Mouse (Mus musculus) intestine, embryonic 16.5 days (tissue): Measurements from ENCODE around the gene Tead1. TPM values are rescaled to one million over a fixed set of nuclear protein-coding genes. Genes with fewer than 3 reads are reported as not detected.

ENCODE experiments used
- ATAC-seq: fragments of 200-750 bp; cut with Nextera tagmentation; 2 replicates; pipeline ENCODE4 v1.8.0; 2017; ENCODE audit warnings: moderate TSS enrichment, moderate library complexity
- H3K27ac ChIP-seq: fragments of 300-500 bp; sonication (generic); 2 replicates; pipeline ENCODE4 v1.5.1; 2014; ENCODE audit warnings: mild to moderate bottlenecking, low read length
- H3K27me3 ChIP-seq: fragments of 300-500 bp; sonication (generic); replicated peaks from 2 replicates; pipeline ENCODE4 v1.6.1; 2014; ENCODE audit warnings: low read length, control low read depth, mixed read lengths; ENCODE audit not compliant: control insufficient read depth, insufficient read depth
- H3K36me3 ChIP-seq: fragments of 300-500 bp; sonication (generic); 2 replicates; pipeline ENCODE4 v1.6.1; 2014; ENCODE audit warnings: low read length, control low read depth; ENCODE audit not compliant: control insufficient read depth, insufficient read depth
- H3K4me1 ChIP-seq: fragments of 300-500 bp; sonication (generic); 2 replicates; pipeline ENCODE4 v1.6.1; 2014; ENCODE audit warnings: low read length, control low read depth, mixed read lengths; ENCODE audit not compliant: control insufficient read depth, insufficient read depth
- H3K4me2 ChIP-seq: fragments of 300-500 bp; sonication (generic); 2 replicates; pipeline ENCODE4 v1.6.1; 2014; ENCODE audit warnings: low read depth, low read length, control low read depth
- H3K4me3 ChIP-seq: fragments of 300-500 bp; sonication (generic); 2 replicates; pipeline ENCODE4 v1.5.1; 2014; ENCODE audit warnings: mild to moderate bottlenecking, low read length
- H3K9ac ChIP-seq: fragments of 300-500 bp; sonication (generic); 2 replicates; pipeline ENCODE4 v1.6.1; 2014; ENCODE audit warnings: low read depth, low read length
- H3K9me3 ChIP-seq: fragments of 300-500 bp; sonication (generic); 2 replicates; pipeline ENCODE4 v1.6.1; 2016; ENCODE audit warnings: low read length, control low read depth; ENCODE audit not compliant: control insufficient read depth
- WGBS: fragments of 180-500 bp; shearing (Covaris S2); extraction: QIAGEN DNeasy Blood & Tissue Kit; methylation state at CpG from one replicate; pipeline ENCODE4 v1.1.7; 2014; 5-methylcytosine and 5-hydroxymethylcytosine counted together
- polyA plus RNA-seq: library from polyadenylated mRNA; unstranded; fragments of >200 nt; fragmentation: Nextera tagmentation; extraction: Ambion mirVana; gene quantifications from 2 replicates; pipeline ENCODE4 v1.2.1, GENCODE M21; 2015

Tead1 gene
- polyA plus RNA-seq, 1 experiment from 2014 or later: 10.9 TPM

- 65% methylated on average over 5 of the region's 5 CpGs for WGBS
- no peak overlapping the region for H3K4me3 ChIP-seq
- no peak overlapping the region for H3K9ac ChIP-seq
- H3K27me3 ChIP-seq: no peaks in the 10 kb centered on the region
- no peaks in the 10 kb centered on the region for H3K36me3 ChIP-seq
- no peaks in the 10 kb centered on the region for H3K9me3 ChIP-seq
- peaks cover 37% of the 10 kb centered on the region for H3K4me1 ChIP-seq
- no peak overlapping the region for H3K4me2 ChIP-seq
- H3K27ac ChIP-seq: no peak overlapping the region
- ATAC-seq: no peak
Measured at GRCm38 (mm10) chr7:112776670-112777069, 97.6 kb downstream of the Tead1 start.

- peak overlapping the region; percentile 33 for H3K27ac ChIP-seq
- ATAC-seq: peak; percentile 22; the same call in 1 of the 2 replicates
- WGBS: 47% methylated on average over 6 of the region's 6 CpGs
- no peaks in the 10 kb centered on the region for H3K27me3 ChIP-seq
- H3K9me3 ChIP-seq: 0 out of 2 replicates have a peak, but pooled peaks cover 4% of the 10 kb centered on the region
- H3K4me2 ChIP-seq: no peak overlapping the region
- peaks cover 30% of the 10 kb centered on the region for H3K4me1 ChIP-seq
- H3K9ac ChIP-seq: peak overlapping the region; percentile 6; the same call in 1 of the 2 replicates
- no peak overlapping the region for H3K4me3 ChIP-seq
- no peaks in the 10 kb centered on the region for H3K36me3 ChIP-seq
Measured at GRCm38 (mm10) chr7:112779636-112780035, 100.5 kb downstream of the Tead1 start.

- 51% methylated on average over 6 of the region's 6 CpGs for WGBS
- Histone ChIP-seq H3K4me1 (peaks cover 25% of the 10 kb centered on the region), H3K4me2 (no peak overlapping the region), H3K27me3 (no peaks in the 10 kb centered on the region), H3K9ac (no peak overlapping the region), H3K36me3 (no peaks in the 10 kb centered on the region), H3K27ac (peak overlapping the region; percentile 57), H3K9me3 (0 out of 2 replicates have a peak, but pooled peaks cover 4% of the 10 kb centered on the region), H3K4me3 (no peak overlapping the region)
- ATAC-seq: peak; percentile 78
Measured at GRCm38 (mm10) chr7:112780910-112781309, 101.8 kb downstream of the Tead1 start.

GRCm38 (mm10) chr7:112781987-112782386 lies 102.9 kb downstream of the Tead1 start:
- Histone ChIP-seq H3K9ac (no peak overlapping the region), H3K27me3 (no peaks in the 10 kb centered on the region), H3K9me3 (0 out of 2 replicates have a peak, but pooled peaks cover 4% of the 10 kb centered on the region), H3K4me1 (peaks cover 32% of the 10 kb centered on the region), H3K27ac (no peak overlapping the region), H3K36me3 (no peaks in the 10 kb centered on the region), H3K4me2 (no peak overlapping the region), H3K4me3 (no peak overlapping the region)
- 80% methylated on average over 8 of the region's 8 CpGs for WGBS
- no peak for ATAC-seq

GRCm38 (mm10) chr7:112784278-112784677 lies 105.2 kb downstream of the Tead1 start:
- Histone ChIP-seq H3K4me3 (no peak overlapping the region), H3K4me2 (no peak overlapping the region), H3K9ac (no peak overlapping the region), H3K27ac (no peak overlapping the region), H3K9me3 (0 out of 2 replicates have a peak, but pooled peaks cover 4% of the 10 kb centered on the region), H3K27me3 (no peaks in the 10 kb centered on the region), H3K4me1 (peaks cover 51% of the 10 kb centered on the region), H3K36me3 (no peaks in the 10 kb centered on the region)
- no peak for ATAC-seq
- 92% methylated on average over 3 of the region's 3 CpGs for WGBS

GRCm38 (mm10) chr7:112785271-112785670 lies 106.2 kb downstream of the Tead1 start:
- H3K4me2 ChIP-seq: no peak overlapping the region
- WGBS: 81% methylated on average over 7 of the region's 7 CpGs
- H3K27ac ChIP-seq: no peak overlapping the region
- peaks cover 45% of the 10 kb centered on the region for H3K4me1 ChIP-seq
- ATAC-seq: no peak
- H3K27me3 ChIP-seq: no peaks in the 10 kb centered on the region
- H3K4me3 ChIP-seq: no peak overlapping the region
- no peak overlapping the region for H3K9ac ChIP-seq
- no peaks in the 10 kb centered on the region for H3K36me3 ChIP-seq
- H3K9me3 ChIP-seq: 0 out of 2 replicates have a peak, but pooled peaks cover 4% of the 10 kb centered on the region

- 54% methylated on average over 7 of the region's 7 CpGs for WGBS
- Histone ChIP-seq H3K27ac (0 out of 2 replicates have a peak overlapping the region, but pooled peaks have one; percentile 21), H3K27me3 (no peaks in the 10 kb centered on the region), H3K9ac (no peak overlapping the region), H3K36me3 (no peaks in the 10 kb centered on the region), H3K9me3 (0 out of 2 replicates have a peak, but pooled peaks cover 4% of the 10 kb centered on the region), H3K4me2 (no peak overlapping the region), H3K4me3 (no peak overlapping the region), H3K4me1 (peaks cover 36% of the 10 kb centered on the region)
- ATAC-seq: no peak
Measured at GRCm38 (mm10) chr7:112786556-112787225, 107.6 kb downstream of the Tead1 start.

- Histone ChIP-seq H3K9me3 (0 out of 2 replicates have a peak, but pooled peaks cover 4% of the 10 kb centered on the region), H3K27me3 (no peaks in the 10 kb centered on the region), H3K9ac (no peak overlapping the region), H3K27ac (0 out of 2 replicates have a peak overlapping the region, but pooled peaks have one; percentile 21), H3K4me3 (no peak overlapping the region), H3K36me3 (no peaks in the 10 kb centered on the region), H3K4me2 (no peak overlapping the region), H3K4me1 (peaks cover 36% of the 10 kb centered on the region)
- 77% methylated on average over 7 of the region's 7 CpGs for WGBS
- ATAC-seq: no peak
Measured at GRCm38 (mm10) chr7:112787281-112787680, 108.2 kb downstream of the Tead1 start.

- Histone ChIP-seq H3K36me3 (no peaks in the 10 kb centered on the region), H3K27me3 (no peaks in the 10 kb centered on the region), H3K27ac (peak overlapping the region; percentile 54), H3K4me3 (no peak overlapping the region), H3K4me2 (no peak overlapping the region), H3K4me1 (peaks cover 36% of the 10 kb centered on the region), H3K9me3 (0 out of 2 replicates have a peak, but pooled peaks cover 4% of the 10 kb centered on the region), H3K9ac (no peak overlapping the region)
- peak; percentile 96 for ATAC-seq
- WGBS: 30% methylated on average over 7 of the region's 7 CpGs
Measured at GRCm38 (mm10) chr7:112788321-112788751, 109.2 kb downstream of the Tead1 start.
